ENCODE assay signal across 22 mouse cellular contexts in genomic region chr7:80602574-80602973, GRCm38 (mm10).
DNase-seq lines count a peak whose midpoint lies in the region; ATAC-seq lines count a peak whose summit lies in the region.
"Had no signal": no experiment of that assay in that cellular context is flagged by ENCODE, and none has a peak within 500 bp of the region (broad histone marks: within the 10 kb centered on the region; RNA-seq: fewer than 3 reads in every experiment).

No protein-coding gene starts in this region.

- H3K27me3 ChIP-seq in heart, embryonic 12.5 days (replicated peaks): 0 out of 2 replicates have a peak, but pooled peaks cover 5% of the 10 kb centered on the region
- H3K27me3 ChIP-seq in midbrain, embryonic 11.5 days (ENCODE audit: control insufficient read depth, insufficient read depth, low read length): no peaks in the 10 kb centered on the region
- H3K27me3 ChIP-seq: embryonic facial prominence, embryonic 12.5 days; limb, embryonic 13.5 days; liver, embryonic 13.5 days; midbrain, embryonic 13.5 days had no signal

- ATAC-seq in heart, embryonic 12.5 days (ENCODE audit: insufficient number of reproducible peaks, low FRiP score): no peak
- no peak for ATAC-seq in midbrain, embryonic 11.5 days (ENCODE audit: low FRiP score)
- ATAC-seq: activated CD4-positive, CD25-positive, alpha-beta regulatory T cell, adult 4 months; intestine, postnatal 0 days; midbrain, embryonic 13.5 days had no signal

- H3K36me3 ChIP-seq in heart, embryonic 12.5 days: peaks cover 53% of the 10 kb centered on the region
- no peaks in the 10 kb centered on the region for H3K36me3 ChIP-seq in midbrain, embryonic 11.5 days (ENCODE audit: control insufficient read depth, insufficient read depth, low read length)

- no peak overlapping the region for H3K4me3 ChIP-seq in heart, embryonic 12.5 days
- no peak overlapping the region for H3K4me3 ChIP-seq in midbrain, embryonic 11.5 days (ENCODE audit: low read depth, low read length)
- H3K4me3 ChIP-seq: embryonic facial prominence, embryonic 12.5 days; heart, embryonic 10.5 days; left cerebral cortex, adult 2 months; limb, embryonic 13.5 days; liver, embryonic 13.5 days; midbrain, embryonic 13.5 days had no signal

- H3K4me2 ChIP-seq in heart, embryonic 12.5 days: no peak overlapping the region
- H3K4me2 ChIP-seq in midbrain, embryonic 11.5 days: no peak overlapping the region
- H3K4me2 ChIP-seq: embryonic facial prominence, embryonic 12.5 days; limb, embryonic 13.5 days; liver, embryonic 13.5 days; lung, embryonic 14.5 days; midbrain, embryonic 13.5 days had no signal

- H3K4me1 ChIP-seq in heart, embryonic 12.5 days (replicated peaks): peaks cover 28% of the 10 kb centered on the region
- H3K4me1 ChIP-seq in midbrain, embryonic 11.5 days (ENCODE audit: control insufficient read depth, insufficient read depth, low read length): peaks cover 4% of the 10 kb centered on the region

- H3K27ac ChIP-seq in heart, embryonic 12.5 days (ENCODE audit: poor library complexity, severe bottlenecking): no peak overlapping the region
- H3K27ac ChIP-seq in midbrain, embryonic 11.5 days (ENCODE audit: low read depth, low read length): no peak overlapping the region
- H3K27ac ChIP-seq: embryonic facial prominence, embryonic 12.5 days; heart, embryonic 10.5 days; left cerebral cortex, adult 2 months; limb, embryonic 13.5 days; liver, embryonic 13.5 days; midbrain, embryonic 13.5 days had no signal

- no peak overlapping the region for H3K9ac ChIP-seq in heart, embryonic 12.5 days
- no peak overlapping the region for H3K9ac ChIP-seq in midbrain, embryonic 11.5 days (ENCODE audit: low read length)
- H3K9ac ChIP-seq: embryonic facial prominence, embryonic 12.5 days; limb, embryonic 13.5 days; liver, embryonic 13.5 days; lung, embryonic 14.5 days; midbrain, embryonic 13.5 days had no signal

- peak; percentile 84 for DNase-seq in heart, adult 11 months
- peak; percentile 11 for DNase-seq in 416B (ENCODE audit: low read depth)
- DNase-seq in frontal cortex, postnatal 36 days (ENCODE audit: low spot score in 2 of 2): peak; percentile 45 to 63
- DNase-seq in right cerebral cortex, postnatal 25 days: peak; percentile 29
- no peak for DNase-seq in ovary, adult 18-20 months (ENCODE audit: low spot score)
- no peak for DNase-seq in midbrain, embryonic 11.5 days (ENCODE audit: low spot score, missing footprints)
- DNase-seq: adrenal gland, adult 8-10 months; cerebellum, adult 2 months; gastrocnemius, postnatal 36 days; heart, postnatal 10 days; kidney, postnatal 25 days; liver, embryonic 13.5 days; lung, embryonic 14.5 days; spleen, adult 18-20 months had no signal

- 71% methylated on average over 1 of the region's 1 CpGs for WGBS in heart, embryonic 12.5 days
- WGBS in midbrain, embryonic 11.5 days: 95% methylated on average over 1 of the region's 1 CpGs

- H3K9me3 ChIP-seq in heart, embryonic 12.5 days (replicated peaks): no peaks in the 10 kb centered on the region
- H3K9me3 ChIP-seq in midbrain, embryonic 11.5 days (ENCODE audit: control insufficient read depth, low read length): no peaks in the 10 kb centered on the region
- H3K9me3 ChIP-seq: embryonic facial prominence, embryonic 12.5 days; heart, embryonic 10.5 days; limb, embryonic 13.5 days; liver, embryonic 13.5 days; midbrain, embryonic 13.5 days had no signal

Comparison
In these comparisons a context has a peak if more than half of its experiments do, and no peak if none do; other contexts are left out.
1. DNase-seq: peak in heart, adult 11 months (single experiment), 416B (single experiment), frontal cortex, postnatal 36 days (2 of 2) and right cerebral cortex, postnatal 25 days (single experiment); none in ovary, adult 18-20 months (single experiment) and midbrain, embryonic 11.5 days (single experiment).